Mouse (Mus musculus): ENCODE measurements around the gene Olfm1. TPM values are rescaled to one million over a fixed set of nuclear protein-coding genes. Genes with fewer than 3 reads are reported as not detected.

The Olfm1 gene
- polyA plus RNA-seq, 1 experiment from 2014 or later, result 328 TPM

DNA sequence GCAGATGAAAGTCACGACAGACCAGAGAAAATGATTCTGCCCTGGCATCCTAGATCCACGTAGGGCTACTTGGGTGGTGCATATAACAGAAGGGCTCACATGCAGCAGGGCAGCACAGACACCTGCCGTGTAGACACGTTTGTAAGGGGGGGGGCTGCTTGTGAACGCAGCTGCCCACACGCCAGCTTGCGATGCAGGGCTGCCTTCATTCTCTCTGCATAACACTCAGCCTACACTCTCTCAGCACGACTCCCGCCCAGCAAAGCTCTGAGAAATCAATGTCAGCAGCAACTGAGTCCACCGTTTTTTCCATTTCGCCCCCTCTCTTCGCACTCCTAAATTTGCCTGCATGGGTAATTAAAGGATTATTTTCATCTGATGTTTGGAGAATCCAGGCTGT is 23.5 kb upstream of the Olfm1 start:
- H3K4me1 ChIP-seq (ENCODE audit: control insufficient read depth, insufficient read depth, low read depth, low read length), result peaks cover 3% of the 10 kb centered on the region; the same call in 1 of the 2 replicates
- H3K27ac ChIP-seq (ENCODE audit: low read depth, low read length), result no peak overlapping the region
- no peak for ATAC-seq
- no peaks in the 10 kb centered on the region for H3K36me3 ChIP-seq (ENCODE audit: control insufficient read depth, insufficient read depth, low read length)
- peak overlapping the region; percentile 13; the same call in 1 of the 2 replicates for H3K9ac ChIP-seq (ENCODE audit: low read depth, low read length)
- no peaks in the 10 kb centered on the region for H3K27me3 ChIP-seq (replicated peaks; ENCODE audit: control insufficient read depth, insufficient read depth, low read length)
- H3K4me2 ChIP-seq (ENCODE audit: low read length), result no peak overlapping the region
- WGBS, result 54% methylated on average over 12 of the region's 12 CpGs
- no peak overlapping the region for H3K4me3 ChIP-seq (ENCODE audit: low read length)
- no peaks in the 10 kb centered on the region for H3K9me3 ChIP-seq (ENCODE audit: control insufficient read depth, low read length)

DNA sequence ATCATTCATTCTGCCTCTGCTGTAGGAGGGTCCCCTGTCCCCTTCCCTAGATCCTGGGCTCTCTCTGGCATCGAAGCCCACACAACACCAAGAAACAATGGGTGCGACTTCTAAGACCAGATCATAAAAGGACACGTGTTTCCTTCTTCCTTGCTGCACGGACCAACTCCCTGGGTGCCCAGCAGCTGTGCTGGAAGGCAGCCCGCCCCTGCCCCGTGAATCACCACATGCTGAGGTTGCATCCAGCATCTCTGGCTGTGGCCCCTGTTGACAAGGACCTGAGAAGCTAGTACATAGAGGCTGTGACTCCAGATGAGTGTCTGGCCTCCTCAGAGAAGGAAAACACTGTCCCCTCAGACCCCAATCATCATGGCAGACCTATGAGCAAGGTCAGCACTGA is 20.8 kb upstream of the Olfm1 start:
- 69% methylated on average over 6 of the region's 6 CpGs for WGBS
- H3K4me3 ChIP-seq (ENCODE audit: low read length), result no peak overlapping the region
- H3K9ac ChIP-seq (ENCODE audit: low read depth, low read length), result no peak overlapping the region
- no peak overlapping the region for H3K27ac ChIP-seq (ENCODE audit: low read depth, low read length)
- no peak overlapping the region for H3K4me2 ChIP-seq (ENCODE audit: low read length)
- H3K9me3 ChIP-seq (ENCODE audit: control insufficient read depth, low read length), result no peaks in the 10 kb centered on the region
- H3K27me3 ChIP-seq (replicated peaks; ENCODE audit: control insufficient read depth, insufficient read depth, low read length), result no peaks in the 10 kb centered on the region
- no peaks in the 10 kb centered on the region for H3K36me3 ChIP-seq (ENCODE audit: control insufficient read depth, insufficient read depth, low read length)
- peaks cover 3% of the 10 kb centered on the region; the same call in 1 of the 2 replicates for H3K4me1 ChIP-seq (ENCODE audit: control insufficient read depth, insufficient read depth, low read depth, low read length)
- no peak for ATAC-seq

DNA sequence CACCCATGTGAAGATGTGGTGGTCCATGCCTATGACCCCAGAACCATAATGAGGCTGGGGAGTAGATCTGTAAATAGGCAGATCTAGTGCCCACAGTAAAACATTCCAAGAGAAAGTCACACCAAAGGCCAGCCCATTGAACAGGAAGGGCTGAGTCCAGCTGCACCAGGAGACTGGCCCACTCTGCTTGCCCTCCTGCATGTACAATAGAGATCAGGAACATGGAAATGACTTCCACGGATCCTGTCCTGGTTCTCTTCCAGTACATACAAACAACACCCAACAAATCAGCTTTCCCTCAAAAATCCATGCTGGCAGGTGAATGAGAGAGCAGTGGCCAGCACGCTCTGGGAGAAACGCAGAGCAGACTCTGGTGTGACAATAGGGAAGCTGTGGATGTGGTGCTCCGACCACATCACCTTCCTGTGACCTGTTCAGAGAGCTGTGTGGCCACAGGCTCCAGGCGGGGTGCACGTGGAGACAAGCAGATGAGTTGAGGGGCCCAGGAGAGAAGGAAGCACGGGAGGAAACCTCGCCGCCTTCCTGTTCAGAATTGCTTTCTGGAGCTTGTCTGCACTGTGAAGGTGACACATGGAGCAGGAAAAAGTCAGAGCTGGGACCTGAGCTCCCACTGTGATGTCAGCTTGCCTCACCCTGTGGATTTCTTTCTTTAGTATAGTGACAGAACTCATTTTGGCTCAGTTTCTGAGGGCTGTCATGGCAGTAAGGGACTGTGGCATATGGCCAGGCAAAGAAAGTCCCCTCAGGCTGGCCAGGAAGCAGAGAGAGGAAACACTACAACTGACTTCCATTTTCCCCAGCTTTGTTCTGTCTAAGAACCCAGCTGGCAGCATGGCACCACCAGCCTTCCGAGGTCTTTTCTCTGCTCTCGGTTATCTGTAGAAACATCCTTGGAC is 19.3 kb upstream of the Olfm1 start:
- Histone ChIP-seq H3K9ac (ENCODE audit: low read depth, low read length) (no peak overlapping the region), H3K27ac (ENCODE audit: low read depth, low read length) (no peak overlapping the region), H3K4me3 (ENCODE audit: low read length) (no peak overlapping the region), H3K36me3 (ENCODE audit: control insufficient read depth, insufficient read depth, low read length) (no peaks in the 10 kb centered on the region), H3K9me3 (ENCODE audit: control insufficient read depth, low read length) (no peaks in the 10 kb centered on the region), H3K4me2 (ENCODE audit: low read length) (no peak overlapping the region), H3K27me3 (replicated peaks; ENCODE audit: control insufficient read depth, insufficient read depth, low read length) (no peaks in the 10 kb centered on the region), H3K4me1 (ENCODE audit: control insufficient read depth, insufficient read depth, low read depth, low read length) (peaks cover 3% of the 10 kb centered on the region; the same call in 1 of the 2 replicates)
- ATAC-seq, result no peak
- 66% methylated on average over 11 of the region's 11 CpGs for WGBS

DNA sequence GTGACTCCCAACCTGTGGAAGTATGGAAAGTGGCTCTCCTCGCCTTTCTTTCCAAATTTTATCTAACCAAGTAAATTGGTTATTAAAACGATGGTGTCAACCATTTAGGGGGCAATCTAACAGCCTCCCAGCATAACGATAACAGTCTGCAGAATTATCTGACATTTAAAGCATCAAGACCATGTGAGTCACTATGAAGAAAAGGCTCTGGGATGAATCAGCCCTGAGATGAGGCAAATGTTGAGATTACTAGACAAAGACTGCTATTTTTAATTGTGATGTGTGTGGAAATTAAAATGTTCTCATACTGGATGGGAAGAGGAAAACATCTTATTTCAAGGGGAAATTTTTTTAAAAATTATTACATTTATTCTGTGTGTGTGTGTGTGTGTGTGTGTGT is 18.4 kb upstream of the Olfm1 start:
- Histone ChIP-seq H3K4me3 (ENCODE audit: low read length) (no peak overlapping the region), H3K27me3 (replicated peaks; ENCODE audit: control insufficient read depth, insufficient read depth, low read length) (no peaks in the 10 kb centered on the region), H3K36me3 (ENCODE audit: control insufficient read depth, insufficient read depth, low read length) (no peaks in the 10 kb centered on the region), H3K9me3 (ENCODE audit: control insufficient read depth, low read length) (no peaks in the 10 kb centered on the region), H3K4me1 (ENCODE audit: control insufficient read depth, insufficient read depth, low read depth, low read length) (peaks cover 3% of the 10 kb centered on the region; the same call in 1 of the 2 replicates), H3K4me2 (ENCODE audit: low read length) (no peak overlapping the region), H3K27ac (ENCODE audit: low read depth, low read length) (no peak overlapping the region; the same call in 1 of the 2 replicates), H3K9ac (ENCODE audit: low read depth, low read length) (no peak overlapping the region)
- WGBS, result 87% methylated on average over 3 of the region's 3 CpGs
- ATAC-seq, result no peak

DNA sequence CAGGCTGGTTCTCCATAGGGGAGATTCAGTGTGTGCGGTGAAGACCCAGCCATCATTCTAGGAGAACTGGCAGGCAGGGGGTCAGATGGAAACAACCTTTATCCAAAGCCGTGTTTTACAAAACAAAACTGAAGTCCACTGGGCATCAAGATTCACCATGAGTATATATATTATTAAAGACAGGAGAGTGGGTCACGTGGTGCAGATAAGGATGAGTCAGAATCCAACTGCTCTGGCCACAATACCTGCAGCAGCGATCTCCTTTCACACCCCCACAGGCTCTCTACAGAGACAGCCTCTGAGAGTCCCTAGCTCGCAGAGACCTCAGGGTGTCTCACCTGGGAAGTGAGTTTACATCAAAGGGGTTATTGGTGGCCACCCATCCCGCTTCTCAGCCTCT is 14.2 kb upstream of the Olfm1 start:
- WGBS, result 79% methylated on average over 6 of the region's 6 CpGs
- Histone ChIP-seq H3K36me3 (ENCODE audit: control insufficient read depth, insufficient read depth, low read length) (no peaks in the 10 kb centered on the region), H3K4me2 (ENCODE audit: low read length) (no peak overlapping the region), H3K4me3 (ENCODE audit: low read length) (no peak overlapping the region), H3K9ac (ENCODE audit: low read depth, low read length) (no peak overlapping the region), H3K4me1 (ENCODE audit: control insufficient read depth, insufficient read depth, low read depth, low read length) (peaks cover 2% of the 10 kb centered on the region; the same call in 1 of the 2 replicates), H3K27ac (ENCODE audit: low read depth, low read length) (no peak overlapping the region), H3K9me3 (ENCODE audit: control insufficient read depth, low read length) (no peaks in the 10 kb centered on the region), H3K27me3 (replicated peaks; ENCODE audit: control insufficient read depth, insufficient read depth, low read length) (no peaks in the 10 kb centered on the region)
- no peak for ATAC-seq

DNA sequence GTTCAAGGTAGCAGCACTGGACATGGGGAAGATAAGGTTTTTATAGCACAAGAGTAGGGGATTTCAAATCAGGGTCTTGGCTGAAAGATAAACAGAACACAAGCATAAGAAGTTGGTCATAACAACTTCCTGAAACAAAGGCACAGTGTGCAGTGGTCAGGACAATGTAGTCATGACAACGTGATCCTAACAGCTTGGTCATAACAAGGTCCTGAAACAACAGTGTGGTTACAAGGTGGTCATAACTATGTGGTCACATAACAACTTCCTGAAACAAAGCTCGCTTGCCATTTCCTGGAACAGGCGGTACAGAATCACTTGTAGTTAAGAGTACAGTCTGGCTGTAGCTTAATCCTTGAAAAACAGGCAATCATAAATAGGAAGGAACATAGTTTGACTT is 12.7 kb upstream of the Olfm1 start:
- no peak for ATAC-seq
- no peaks in the 10 kb centered on the region for H3K4me1 ChIP-seq (ENCODE audit: control insufficient read depth, insufficient read depth, low read depth, low read length)
- no peak overlapping the region for H3K9ac ChIP-seq (ENCODE audit: low read depth, low read length)
- 85% methylated on average over 3 of the region's 3 CpGs for WGBS
- no peak overlapping the region for H3K27ac ChIP-seq (ENCODE audit: low read depth, low read length)
- no peaks in the 10 kb centered on the region for H3K36me3 ChIP-seq (ENCODE audit: control insufficient read depth, insufficient read depth, low read length)
- no peaks in the 10 kb centered on the region for H3K9me3 ChIP-seq (ENCODE audit: control insufficient read depth, low read length)
- no peak overlapping the region for H3K4me2 ChIP-seq (ENCODE audit: low read length)
- no peak overlapping the region for H3K4me3 ChIP-seq (ENCODE audit: low read length)
- H3K27me3 ChIP-seq (replicated peaks; ENCODE audit: control insufficient read depth, insufficient read depth, low read length), result no peaks in the 10 kb centered on the region

DNA sequence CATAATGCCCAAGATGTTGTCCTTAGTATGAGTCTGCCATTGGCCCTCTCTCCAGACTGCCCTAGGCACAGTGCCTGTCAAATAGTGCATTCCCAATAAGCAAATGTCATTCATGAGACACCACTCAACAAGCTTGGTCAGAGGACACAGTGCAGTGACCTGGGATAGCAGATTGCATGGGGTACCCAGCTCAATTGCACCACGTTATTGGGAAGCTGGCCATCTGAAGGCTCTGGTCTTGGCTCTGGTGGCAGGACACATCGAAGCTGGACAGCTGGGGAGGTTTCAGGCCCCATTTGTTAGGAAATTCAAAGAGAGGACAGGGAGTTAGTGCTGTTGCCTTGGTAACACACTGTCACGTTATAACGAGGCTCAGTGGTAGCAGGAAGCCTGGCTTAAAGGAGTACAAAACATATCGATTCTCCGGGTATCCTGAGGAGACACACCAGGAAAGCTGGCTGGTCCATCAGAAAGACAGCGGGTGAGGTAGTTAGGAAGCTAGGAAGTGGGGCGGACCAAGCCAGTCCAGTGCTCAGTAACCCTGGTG is 4.3 kb upstream of the Olfm1 start:
- ATAC-seq, result 0 out of 2 replicates have a peak, but pooled peaks have one; percentile 25
- H3K9me3 ChIP-seq (ENCODE audit: control insufficient read depth, low read length), result no peaks in the 10 kb centered on the region
- H3K27me3 ChIP-seq (replicated peaks; ENCODE audit: control insufficient read depth, insufficient read depth, low read length), result no peaks in the 10 kb centered on the region; the same call in 1 of the 2 replicates
- H3K4me2 ChIP-seq (ENCODE audit: low read length), result peak overlapping the region; percentile 7; the same call in 1 of the 2 replicates
- H3K27ac ChIP-seq (ENCODE audit: low read depth, low read length), result no peak overlapping the region; the same call in 1 of the 2 replicates
- no peaks in the 10 kb centered on the region for H3K36me3 ChIP-seq (ENCODE audit: control insufficient read depth, insufficient read depth, low read length)
- no peak overlapping the region for H3K4me3 ChIP-seq (ENCODE audit: low read length)
- WGBS, result 20% methylated on average over 8 of the region's 8 CpGs
- no peak overlapping the region; the same call in 1 of the 2 replicates for H3K9ac ChIP-seq (ENCODE audit: low read depth, low read length)
- peaks cover 9% of the 10 kb centered on the region for H3K4me1 ChIP-seq (ENCODE audit: control insufficient read depth, insufficient read depth, low read depth, low read length)

DNA sequence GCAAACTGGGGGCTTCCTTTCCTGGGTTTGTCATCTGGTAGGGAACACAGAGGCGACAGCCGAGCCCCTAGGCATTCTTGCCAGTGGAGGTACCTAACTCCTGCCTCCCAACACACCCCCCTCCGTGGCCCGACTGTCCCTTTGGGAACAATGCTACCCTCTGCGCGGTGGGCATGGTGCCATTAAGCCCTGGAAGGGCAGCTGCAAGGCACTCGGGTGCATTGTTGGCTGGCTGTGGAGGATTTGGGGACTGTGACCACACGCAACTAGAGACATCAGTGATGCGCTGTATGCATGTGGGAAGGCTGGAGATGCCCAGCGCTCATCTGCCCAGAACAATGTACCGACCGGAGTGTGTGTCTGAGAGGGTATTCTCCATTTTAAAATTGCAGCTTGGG is 897 bp downstream of the Olfm1 start:
- peak overlapping the region; percentile 82 for H3K4me3 ChIP-seq (ENCODE audit: low read length)
- H3K27me3 ChIP-seq (replicated peaks; ENCODE audit: control insufficient read depth, insufficient read depth, low read length), result no peaks in the 10 kb centered on the region; the same call in 1 of the 2 replicates
- H3K4me1 ChIP-seq (ENCODE audit: control insufficient read depth, insufficient read depth, low read depth, low read length), result peaks cover 23% of the 10 kb centered on the region
- peak overlapping the region; percentile 90 for H3K27ac ChIP-seq (ENCODE audit: low read depth, low read length)
- H3K36me3 ChIP-seq (ENCODE audit: control insufficient read depth, insufficient read depth, low read length), result no peaks in the 10 kb centered on the region
- peak; percentile 48 for ATAC-seq
- H3K4me2 ChIP-seq (ENCODE audit: low read length), result peak overlapping the region; percentile 70
- H3K9ac ChIP-seq (ENCODE audit: low read depth, low read length), result peak overlapping the region; percentile 91
- H3K9me3 ChIP-seq (ENCODE audit: control insufficient read depth, low read length), result no peaks in the 10 kb centered on the region
- WGBS, result 7% methylated on average over 12 of the region's 12 CpGs

DNA sequence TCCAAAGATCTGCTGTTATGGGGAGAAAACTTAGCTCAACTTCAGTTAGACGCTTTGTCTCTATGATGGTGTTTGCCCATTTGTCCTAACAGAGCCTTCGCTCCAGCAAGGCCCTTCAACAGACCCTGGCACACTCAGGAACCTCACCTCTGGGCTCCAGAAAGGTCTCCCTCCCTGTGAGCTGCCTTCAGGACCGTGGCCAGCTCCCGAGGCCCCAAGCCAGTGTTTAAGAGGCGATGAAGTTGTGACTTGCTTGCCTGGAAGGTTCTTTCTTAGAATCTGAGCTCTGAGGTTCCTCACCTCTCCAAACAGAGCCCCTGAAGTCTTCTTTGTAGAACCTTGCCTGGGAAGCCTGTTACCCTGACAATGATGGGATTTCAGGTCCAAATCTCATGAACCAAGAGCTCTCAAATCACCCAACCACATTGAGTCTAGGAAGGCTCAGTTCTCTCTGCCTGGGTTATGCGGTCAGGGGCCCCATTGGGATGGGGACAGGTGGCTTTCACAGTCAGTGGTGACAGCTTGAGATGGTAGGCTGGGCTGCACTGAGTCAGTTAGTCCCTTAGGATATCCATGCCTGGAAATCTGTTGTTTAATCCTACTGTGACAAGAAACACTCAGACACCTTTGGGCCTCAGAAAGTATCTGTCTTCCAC is 2.3 kb downstream of the Olfm1 start:
- no peaks in the 10 kb centered on the region for H3K36me3 ChIP-seq (ENCODE audit: control insufficient read depth, insufficient read depth, low read length)
- no peaks in the 10 kb centered on the region for H3K9me3 ChIP-seq (ENCODE audit: control insufficient read depth, low read length)
- H3K4me3 ChIP-seq (ENCODE audit: low read length), result peak overlapping the region; percentile 82
- peak overlapping the region; percentile 70 for H3K4me2 ChIP-seq (ENCODE audit: low read length)
- H3K27me3 ChIP-seq (replicated peaks; ENCODE audit: control insufficient read depth, insufficient read depth, low read length), result no peaks in the 10 kb centered on the region; the same call in 1 of the 2 replicates
- H3K4me1 ChIP-seq (ENCODE audit: control insufficient read depth, insufficient read depth, low read depth, low read length), result peaks cover 20% of the 10 kb centered on the region
- no peak overlapping the region for H3K27ac ChIP-seq (ENCODE audit: low read depth, low read length)
- H3K9ac ChIP-seq (ENCODE audit: low read depth, low read length), result peak overlapping the region; percentile 48
- WGBS, result 39% methylated on average over 6 of the region's 6 CpGs
- ATAC-seq, result no peak
